Mouse (Mus musculus): ENCODE measurements around the gene Nek10.
"Not testable (repeated sequence)": the region's sequence is repeated elsewhere in the genome, so short reads cannot be mapped to it uniquely, and the experiment has no call there.

Gene Nek10

DNA sequence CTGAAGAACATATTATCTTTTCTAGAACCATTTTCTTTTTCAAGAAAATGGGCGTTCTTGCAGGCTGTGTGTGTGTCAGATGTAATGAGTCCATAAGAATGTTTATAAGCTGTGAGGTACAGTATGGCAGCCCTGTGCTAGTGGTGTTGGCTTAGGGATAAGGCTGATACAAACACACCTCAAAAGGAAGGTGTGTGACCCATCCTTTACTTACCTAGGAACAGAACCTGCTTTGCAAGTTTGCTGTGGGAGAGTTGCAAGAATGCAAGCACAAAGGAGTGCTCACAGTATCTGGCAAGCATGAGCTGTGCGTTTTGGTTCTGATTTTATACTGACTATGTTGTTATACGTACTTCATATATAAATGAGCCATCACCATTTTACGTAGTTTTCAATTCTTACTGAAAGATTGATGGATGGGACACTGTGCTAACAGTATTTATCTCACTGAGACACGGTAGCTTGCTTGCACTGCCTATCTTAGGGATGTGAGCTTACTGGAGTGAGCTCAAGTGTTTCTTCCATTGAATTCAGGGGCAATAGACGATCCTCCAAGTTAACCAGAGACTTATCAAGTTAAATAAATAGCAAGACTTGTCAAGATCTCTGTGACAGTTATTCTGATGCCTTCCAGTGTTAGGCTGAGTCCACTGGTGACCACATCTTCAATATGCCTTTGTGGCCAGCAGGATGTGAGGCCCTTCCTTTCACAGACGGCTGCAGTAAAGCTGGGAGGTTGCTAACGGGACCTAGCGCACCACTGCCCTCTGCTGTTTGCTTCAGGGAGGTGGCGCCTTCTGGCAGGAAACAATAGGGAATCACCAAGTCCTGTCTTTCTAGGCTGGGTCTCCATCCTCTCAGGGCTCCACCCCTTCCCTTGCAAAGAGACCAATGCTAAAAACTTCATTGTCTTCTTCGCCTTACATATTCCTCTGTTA lies 181.8 kb downstream of the Nek10 start:
- DNase-seq (ENCODE audit: low spot score): peak; percentile 58

DNA sequence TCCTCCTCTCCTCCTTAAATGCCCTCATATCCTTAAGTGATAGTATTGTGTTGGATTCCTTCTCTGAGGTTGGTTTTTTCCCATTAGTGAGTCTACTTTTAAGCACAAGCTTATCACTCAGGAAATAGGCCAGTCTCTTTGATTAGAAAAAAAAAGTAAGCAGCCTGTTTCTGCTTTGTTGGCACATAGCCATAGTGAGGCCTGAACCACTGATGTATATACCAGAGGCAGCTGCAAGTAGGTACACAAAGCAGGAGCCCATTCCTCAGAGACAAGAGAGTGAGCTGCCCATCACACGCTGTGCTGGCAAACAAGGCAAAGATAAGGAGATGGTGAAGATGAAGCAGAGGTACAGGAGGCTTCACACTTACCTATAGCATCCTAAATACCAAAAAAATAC lies 184.2 kb downstream of the Nek10 start:
- no peak for DNase-seq (ENCODE audit: low spot score)

DNA sequence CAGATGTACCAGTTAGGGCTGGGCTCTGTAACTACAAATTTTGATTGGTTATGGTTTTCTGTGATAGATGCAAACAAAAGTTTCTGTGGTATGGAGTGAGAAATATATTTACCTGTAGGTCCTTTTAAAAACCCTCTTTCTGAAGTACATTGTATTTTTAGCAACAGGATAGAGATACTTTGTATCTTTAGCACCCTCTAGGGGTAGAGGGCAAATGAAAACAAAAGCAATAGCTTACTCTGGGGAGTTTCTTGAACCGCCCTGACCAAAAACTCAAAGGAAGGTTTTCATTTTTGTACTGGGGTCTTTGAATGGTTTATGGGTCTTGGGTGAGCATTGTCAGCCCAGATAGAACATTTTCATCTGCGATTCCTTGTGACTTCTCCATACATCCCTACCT lies 188.4 kb downstream of the Nek10 start:
- DNase-seq (ENCODE audit: low spot score): no peak

DNA sequence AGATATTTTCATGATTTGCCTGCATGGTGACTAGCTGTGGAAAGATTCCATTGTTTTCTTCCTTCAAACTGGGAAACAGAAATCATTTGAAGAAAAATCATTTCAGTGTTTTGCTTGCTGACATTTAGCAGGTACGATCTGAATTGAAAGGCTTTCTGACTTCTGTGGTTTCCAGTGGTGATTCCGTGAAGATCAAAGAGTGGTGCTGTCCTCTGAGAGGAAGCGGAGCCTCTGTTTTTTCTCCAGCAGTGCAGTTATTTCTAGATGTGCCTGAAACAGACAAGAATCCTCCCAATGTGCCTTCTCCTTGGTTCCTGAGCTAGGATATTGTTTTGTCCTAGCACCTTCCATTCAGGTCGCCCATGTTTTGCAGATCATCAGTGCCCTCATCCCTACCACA lies 208.2 kb downstream of the Nek10 start:
- no peak for DNase-seq (ENCODE audit: low spot score)

DNA sequence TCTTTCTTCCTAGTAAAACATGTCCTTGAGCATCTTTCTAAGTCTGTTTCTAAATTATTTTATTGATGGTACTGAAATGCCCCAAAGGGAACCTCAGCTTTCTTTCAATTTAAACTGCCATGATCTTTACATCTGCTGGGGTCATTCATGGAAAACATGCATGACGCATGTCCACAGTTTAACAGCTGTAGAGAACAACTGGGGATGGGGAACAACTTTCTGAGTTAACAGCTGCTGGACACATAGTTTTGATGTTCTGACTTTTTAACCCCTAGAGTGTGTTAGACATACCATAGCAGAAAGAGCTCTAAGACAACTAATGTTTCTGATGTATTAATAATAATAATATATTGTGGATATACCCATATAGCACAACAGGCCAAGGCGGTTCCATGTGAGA lies 211.6 kb downstream of the Nek10 start:
- no peak for DNase-seq (ENCODE audit: low spot score)

DNA sequence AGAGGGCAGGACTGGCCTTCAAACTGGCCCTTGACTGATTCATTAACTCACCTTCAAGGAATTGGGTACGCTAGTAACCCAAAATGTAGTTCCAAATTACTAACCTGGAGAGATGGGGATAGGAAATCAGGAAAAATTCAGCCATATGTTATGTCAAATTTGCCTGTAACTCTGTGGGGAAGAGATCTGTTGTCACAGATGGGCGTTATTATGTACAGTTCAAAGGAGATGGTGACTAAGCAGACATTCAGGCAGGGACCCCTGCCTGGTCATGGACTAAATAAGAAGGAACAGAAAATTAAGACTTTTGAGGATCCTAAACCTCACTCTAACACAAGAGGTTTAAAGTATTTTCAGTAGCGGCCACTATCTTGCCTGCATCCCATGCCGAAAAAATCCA lies 227.4 kb downstream of the Nek10 start:
- DNase-seq (ENCODE audit: low spot score): not testable (repeated sequence)

DNA sequence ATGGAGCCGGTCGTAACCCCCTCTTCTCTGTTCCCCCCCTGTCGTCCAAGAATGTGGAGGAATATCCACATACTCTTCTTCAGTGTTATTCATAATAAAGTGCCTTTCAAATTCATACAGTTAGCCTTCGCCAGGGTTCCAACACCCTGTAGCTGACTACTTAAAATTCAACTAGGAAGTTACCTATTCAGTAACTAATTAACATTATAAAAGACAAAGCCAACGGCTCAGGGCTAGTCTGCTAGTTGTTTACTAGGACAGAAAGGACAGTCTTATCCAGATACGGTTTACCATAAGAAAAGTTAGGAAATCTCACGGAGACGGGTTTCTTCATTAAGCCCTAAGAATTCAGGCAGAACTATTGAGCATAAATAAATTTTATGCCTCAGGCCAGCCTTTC lies 231.4 kb downstream of the Nek10 start:
- DNase-seq (ENCODE audit: low spot score): not testable (repeated sequence)

DNA sequence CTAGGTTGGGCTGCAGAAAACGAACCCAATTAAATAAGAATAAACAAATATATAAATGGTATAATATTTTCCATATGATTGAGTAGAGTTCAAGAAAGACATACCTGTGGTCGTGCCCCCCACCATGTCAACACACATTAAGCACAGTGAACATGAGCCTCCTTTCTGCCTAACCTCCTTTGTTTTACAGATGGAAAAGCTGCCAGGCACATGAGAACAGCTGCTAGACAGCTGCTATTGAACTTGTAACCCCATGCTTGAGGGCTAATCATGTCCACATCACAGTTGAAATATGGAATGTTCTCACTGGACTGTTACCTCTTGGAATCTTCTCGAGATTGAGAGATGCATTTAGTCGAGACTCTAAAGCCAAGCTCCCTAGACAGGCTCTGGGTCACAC lies 245.0 kb downstream of the Nek10 start:
- no peak for DNase-seq (ENCODE audit: low spot score)

DNA sequence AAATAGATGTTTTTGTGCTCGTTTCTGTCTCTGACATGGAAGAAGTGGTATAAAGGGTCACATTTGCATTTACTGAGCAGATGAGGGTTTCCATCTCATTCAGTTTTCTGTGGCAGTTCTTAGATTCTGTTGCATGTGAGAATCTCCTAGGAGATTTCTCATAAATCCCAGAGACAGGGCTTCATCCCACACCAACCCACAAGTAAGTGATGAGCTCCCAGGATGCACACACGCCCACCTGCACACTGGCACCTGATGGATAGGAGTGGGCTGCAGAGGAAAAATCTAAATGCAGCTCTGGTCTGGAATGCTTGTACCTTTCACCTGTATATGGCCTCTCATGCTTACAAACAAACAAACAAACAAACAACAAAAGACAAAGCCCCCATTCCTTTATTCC lies 258.3 kb downstream of the Nek10 start:
- no peak for DNase-seq (ENCODE audit: low spot score)

Data from ovary, postnatal 14 days (tissue).